7 mouse cellular contexts compared by ENCODE assay signal in genomic region chr1:135194335-135194734, GRCm38 (mm10). TPM values are rescaled to one million over a fixed set of nuclear protein-coding genes. Genes with fewer than 3 reads are reported as not detected.
"Had no signal": no experiment of that assay in that cellular context is flagged by ENCODE, and none has a peak within 500 bp of the region (broad histone marks: within the 10 kb centered on the region; RNA-seq: fewer than 3 reads in every experiment).

No protein-coding gene starts in this region.

RNA-seq across cellular contexts. Expression of gene Gpr37l1, which starts 26.9 kb away (rescaled TPM):
- polyA plus RNA-seq: kidney, postnatal 0 days; liver, adult 2 months; liver, embryonic 13.5 days; liver, embryonic 16.5 days; lung, embryonic 16.5 days; midbrain, embryonic 11.5 days; neural tube, embryonic 11.5 days had no signal
